Mouse (Mus musculus) ovary, adult 18-20 months (tissue): ENCODE data around the gene Acox2.

Experiments
- DNase-seq: peaks from one replicate; pipeline ENCODE4 v3.0.0; 2022; ENCODE audit warnings: low spot score, mixed read lengths

Gene Acox2

DNA sequence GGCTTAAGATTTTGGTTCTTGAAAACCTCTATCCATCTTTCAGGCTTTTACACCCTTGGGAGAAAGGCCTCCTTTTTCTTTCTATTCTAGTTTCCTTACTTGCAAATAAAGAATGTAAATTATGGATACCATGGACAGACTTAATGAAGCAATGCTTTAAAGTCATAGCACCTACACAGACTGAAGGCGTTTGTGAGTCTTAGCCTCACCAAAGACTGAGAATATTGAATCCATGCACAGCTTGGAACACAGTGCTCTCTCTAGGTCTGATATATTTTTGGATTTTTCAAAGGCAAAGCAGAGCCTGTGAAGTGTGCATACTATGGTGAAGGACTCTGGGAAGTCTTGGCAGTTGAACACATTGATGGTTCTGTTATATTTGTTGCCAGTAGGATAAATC is 9.9 kb downstream of the Acox2 start:
- DNase-seq: no peak

DNA sequence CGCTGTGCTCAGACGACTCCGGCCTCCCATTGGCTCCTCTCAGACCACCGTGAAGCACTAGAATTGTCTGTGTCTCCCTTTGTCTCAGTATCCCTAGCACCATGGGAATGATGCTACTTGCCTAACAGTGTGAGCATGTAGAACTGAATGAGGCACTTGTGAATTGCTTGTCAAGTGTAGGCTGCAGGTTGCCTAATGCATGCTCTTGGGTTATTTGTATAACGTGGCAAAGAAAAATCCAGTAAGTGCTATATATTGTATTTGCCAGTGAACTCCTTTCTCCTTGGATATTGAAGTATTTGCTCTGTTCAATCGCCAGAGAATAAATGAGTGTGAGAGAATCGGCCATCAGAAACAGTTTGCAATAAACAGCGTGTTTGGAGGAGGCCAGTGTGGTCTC is 12.3 kb downstream of the Acox2 start:
- DNase-seq: no peak

DNA sequence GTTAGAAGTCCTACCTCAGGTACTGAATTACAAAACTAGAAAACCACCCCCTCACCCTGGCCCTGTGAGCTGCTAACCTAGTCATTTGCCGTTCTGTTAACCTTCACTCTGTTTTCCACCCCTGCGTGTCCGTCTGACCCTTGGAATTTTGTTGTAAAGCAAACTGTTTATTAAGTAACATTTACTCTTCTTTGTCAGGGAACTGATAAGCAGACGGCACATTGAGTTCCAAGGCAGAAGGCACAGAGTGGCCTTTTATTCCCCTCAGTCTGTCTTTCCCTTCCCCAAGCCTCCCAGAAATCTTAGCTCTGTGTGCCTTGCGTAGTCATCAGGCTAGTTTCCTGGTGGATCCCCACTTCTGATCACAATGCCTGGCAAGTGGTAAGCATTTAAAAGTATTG is 14.9 kb downstream of the Acox2 start:
- DNase-seq: no peak

DNA sequence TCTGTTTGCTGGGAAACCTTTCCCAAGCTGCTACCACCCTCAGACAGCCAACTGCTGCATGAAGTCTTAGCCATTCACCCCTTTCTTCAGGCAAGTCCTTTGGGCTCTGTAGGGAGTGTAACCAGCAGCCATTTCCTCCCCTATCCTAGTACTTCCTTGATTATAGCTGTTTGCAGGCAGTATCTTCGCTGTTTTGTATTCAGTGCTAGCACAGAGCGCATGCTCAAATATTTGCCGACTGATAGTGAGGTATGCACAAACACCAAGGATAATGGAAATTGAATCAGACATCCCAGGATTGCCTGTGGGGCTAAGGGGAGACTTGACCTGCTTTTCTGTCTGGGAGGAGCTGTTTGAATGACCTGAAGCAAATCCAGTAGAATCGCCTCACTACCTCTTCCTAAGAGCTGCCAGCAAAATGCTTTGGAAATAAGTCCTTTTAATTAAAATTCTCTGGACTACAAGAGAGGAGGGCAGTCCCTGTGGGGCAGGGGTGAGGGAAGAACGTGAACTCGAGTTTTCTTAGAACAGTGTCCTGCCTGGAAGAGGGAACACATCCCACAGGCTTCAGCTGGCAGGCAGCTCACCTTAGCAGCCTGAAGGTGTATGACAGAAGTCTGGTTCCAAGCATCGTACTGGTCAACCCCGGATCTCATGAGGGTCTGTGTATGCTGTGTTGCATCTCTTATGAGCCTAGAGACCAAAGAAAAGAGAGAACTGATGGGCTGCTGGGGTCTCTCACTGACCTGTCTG is 15.8 kb downstream of the Acox2 start:
- no peak for DNase-seq

DNA sequence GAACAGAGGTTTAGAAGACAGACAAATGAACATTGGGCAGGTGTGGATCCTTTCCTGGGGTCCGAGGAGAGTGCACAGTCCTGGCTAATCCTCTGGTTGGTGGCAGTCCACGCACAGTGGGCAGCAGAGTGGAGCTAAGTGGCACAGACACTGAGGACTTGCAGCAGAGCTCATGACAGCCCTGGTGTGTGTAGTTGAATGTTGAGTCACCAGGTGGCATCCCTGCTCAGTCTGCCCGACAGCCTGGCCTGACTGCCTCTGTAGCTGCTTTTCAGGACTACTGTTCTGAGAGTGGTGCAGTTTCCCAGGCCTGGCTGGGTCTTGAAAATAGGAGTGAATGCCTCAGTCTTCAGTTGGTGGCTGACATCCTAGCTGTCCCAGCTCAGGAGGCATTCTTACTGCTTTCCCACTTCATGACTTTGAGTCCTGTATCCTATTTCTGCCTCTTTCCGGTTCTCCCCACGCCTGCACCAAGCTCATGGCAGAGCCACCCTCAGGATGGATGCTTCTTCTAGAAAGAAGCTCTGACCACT is 16.7 kb downstream of the Acox2 start:
- no peak for DNase-seq

DNA sequence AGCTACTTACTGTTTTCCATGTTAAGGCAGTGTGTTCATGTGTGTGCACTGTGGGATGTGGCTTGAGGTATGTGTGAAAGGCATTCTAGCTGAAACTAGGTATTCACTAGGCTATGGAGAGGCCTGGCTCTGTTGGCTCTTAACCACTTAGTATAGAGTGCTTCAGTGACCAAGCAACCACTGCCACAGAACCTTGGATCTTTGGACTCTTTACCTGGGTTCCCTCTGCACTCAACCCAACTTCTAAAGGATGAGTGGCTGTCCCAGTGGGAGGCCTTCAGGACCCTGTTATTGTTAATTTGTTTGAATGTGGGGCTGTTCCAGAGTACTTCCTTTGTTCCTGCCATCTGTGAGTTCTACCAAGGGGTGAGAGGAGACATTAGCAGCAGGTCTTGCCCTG is 17.3 kb downstream of the Acox2 start:
- DNase-seq: no peak

DNA sequence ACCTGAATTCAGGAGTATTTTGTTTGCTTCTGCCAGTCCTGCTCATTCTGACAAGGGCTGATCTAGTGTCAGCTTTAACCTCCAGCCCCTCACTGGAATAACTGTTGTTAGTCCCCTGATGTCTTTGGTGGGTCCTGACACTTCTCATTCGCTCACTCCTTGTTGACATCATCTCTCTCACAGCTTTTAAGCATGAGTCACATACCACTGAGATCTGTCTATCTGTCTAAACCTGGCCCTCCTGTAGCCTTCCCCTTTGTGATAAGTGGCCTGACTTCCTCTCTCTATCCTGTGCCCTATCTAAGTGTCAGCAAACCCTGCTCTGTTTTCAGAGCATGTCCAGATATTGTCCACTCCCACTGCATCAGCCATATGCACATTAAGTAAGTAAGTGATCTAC is 25.9 kb downstream of the Acox2 start:
- no peak for DNase-seq

DNA sequence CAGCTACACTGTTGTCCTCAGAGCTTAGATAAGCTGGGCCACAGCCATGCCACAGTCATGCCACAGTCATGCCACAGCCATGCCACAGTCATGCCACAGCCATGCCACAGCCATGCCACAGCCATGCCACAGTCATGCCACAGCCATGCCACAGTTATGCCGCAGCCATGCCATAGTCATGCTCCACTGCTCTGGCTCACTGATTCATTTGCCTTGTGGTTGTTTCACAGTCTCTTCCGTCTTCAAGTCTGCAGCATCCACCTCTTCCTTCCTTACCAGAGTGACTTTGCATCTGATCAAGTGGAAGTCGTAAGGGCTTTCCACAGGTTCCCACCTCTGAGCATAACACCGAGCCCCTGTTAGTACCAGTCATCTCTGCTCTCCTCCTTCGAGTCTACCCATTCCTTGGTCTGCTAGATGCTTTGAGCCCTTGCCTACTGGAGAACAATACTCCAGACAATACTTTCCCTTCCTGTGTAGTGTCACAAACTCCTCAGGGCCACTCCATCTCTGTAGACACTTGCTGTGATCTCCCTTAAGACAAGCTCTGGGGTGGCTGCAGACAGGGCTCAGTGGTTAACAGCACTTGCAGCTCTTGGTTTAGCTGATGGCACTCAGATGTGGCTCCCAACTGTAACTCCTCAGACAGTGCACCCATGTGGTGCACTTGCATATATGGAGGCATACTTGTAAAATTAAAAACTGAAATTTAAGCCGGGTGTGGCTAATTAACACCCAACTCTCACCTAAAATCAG is 26.8 kb downstream of the Acox2 start:
- DNase-seq: no peak

DNA sequence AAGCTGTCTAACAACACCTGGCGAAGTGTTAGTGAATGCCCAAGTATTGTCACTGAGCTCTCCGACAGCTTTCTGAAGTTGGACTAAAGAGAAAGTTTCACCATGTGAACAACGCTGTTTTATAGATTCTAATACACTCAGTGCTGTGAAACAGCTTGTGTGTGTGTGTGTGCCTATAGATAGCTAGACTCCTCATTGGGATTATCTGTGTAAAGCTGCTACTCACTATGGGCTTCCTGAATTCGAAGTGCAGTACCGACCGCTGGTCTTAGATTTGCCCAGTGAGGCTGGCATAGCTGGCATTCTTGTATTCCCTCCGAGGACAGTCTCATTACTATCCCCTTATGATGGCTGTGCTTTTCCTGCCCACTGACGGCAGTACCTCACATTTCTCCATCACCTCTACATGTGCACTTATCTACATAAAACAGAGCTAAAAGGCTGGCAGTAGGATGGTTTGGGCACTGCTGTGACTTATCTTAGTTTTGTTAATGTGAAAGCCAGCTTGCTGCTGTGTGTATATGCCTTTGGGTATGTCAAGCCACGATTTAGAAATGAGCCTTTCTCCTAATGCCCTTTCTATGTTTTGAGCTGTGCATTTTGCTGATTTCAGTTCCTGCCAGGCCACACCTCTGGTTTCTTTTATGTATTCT is 29.7 kb downstream of the Acox2 start:
- no peak for DNase-seq

DNA sequence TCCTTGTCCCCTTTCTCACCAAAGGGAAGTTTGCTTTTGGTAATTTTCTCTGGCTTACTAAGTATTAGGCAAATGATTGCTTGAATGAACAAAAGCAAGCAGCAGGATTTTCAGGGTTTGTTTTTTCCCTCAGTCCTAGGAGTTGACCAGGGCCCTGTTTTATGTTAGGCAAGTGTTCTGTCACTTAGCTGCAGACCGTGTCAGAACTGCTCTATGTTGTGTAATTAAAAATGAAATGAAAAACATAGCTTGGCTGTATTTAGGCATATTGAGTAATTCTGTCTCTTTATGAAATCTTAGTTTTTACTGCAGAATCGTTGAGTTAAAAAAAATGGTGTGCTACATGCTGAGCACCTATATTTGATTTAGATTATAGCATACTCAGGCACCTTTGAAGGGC is 34.3 kb downstream of the Acox2 start:
- no peak for DNase-seq

DNA sequence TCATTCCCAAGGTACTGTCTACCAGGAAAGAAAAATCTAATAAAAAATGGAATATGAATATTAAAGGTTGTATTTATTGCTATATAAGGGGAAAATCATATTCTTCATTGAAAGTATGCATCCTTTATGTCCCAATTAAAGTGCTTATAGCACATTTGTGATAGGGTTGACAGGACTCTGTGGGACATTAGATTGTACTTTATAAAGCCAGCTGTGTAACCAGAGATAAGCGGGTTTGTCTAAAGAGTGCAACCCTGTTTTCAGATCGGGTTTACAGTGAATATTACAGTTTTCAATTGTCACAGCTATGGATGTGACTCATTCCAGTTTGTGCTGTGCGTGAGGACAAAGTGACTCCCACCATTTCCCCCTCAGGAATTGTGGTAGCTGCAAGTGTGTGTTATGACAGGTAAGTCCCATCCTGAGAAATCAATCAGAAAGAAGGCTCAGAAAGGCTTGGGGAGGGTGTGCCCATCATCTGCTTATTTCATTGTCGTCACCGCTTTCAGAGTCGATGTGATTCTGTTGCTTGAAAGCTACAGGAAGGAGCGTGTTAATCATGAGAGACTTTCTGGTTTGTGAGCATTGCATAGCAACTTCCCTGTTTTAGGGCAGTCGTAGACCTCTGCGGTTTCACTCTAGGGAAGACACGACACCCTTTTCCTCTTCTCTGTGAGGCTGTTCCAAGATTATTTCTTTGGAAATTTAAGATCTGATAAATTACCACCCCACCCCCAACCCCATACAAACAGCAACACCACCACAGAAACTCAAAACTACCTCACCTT is 35.5 kb downstream of the Acox2 start:
- no peak for DNase-seq

DNA sequence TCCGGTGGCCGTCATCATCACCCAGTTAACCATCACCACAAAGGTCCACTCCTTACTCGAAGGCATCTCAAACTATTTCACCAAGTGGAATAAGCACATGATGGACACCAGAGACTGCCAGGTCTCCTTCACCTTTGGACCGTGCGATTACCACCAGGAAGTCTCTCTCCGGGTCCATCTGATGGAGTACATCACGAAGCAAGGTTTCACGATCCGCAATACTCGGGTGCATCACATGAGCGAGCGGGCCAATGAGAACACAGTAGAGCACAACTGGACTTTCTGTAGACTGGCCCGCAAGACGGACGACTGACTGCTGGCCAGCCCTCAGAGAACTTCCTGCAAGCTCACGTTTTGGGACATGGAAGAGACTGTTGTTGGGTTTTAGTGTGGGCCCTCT is 36.6 kb downstream of the Acox2 start:
- DNase-seq: no peak

DNA sequence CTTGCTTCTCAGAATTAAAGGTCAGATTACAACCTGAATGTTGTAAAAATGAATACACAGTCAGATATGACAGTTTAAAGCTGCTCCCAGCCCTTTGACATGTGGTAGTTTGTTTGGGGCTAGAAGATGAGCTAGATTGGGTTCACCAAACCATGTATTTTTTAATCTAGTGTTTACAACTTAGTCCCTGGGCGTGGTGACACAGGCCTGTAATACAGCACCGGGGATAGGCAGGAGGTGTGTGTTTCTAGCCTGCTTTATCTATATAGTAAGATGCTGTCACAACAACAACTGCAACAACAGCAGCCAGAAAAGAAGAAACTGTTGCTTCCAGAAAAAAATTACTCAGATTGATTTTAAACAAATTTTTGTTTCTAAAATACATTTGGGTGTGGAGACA is 38.2 kb downstream of the Acox2 start:
- no peak for DNase-seq

DNA sequence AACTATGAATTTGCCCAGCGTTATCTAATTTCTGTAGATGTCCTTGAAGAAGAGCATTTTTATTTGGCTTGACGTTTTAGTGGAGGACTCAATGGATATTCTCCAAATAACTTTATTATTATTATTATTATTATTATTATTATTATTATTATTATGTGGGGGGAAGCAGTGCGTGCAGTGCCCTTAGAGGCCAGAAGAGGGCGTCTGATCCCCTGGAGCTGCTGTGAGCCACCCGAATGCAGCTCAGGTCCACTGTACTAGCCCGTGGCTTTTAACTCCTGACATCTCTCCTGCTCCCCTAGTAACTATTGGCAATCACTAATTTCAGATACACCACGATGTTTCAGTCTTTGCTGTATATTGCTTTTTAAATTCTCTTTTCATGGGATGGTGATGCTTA is 38.8 kb downstream of the Acox2 start:
- DNase-seq: no peak

DNA sequence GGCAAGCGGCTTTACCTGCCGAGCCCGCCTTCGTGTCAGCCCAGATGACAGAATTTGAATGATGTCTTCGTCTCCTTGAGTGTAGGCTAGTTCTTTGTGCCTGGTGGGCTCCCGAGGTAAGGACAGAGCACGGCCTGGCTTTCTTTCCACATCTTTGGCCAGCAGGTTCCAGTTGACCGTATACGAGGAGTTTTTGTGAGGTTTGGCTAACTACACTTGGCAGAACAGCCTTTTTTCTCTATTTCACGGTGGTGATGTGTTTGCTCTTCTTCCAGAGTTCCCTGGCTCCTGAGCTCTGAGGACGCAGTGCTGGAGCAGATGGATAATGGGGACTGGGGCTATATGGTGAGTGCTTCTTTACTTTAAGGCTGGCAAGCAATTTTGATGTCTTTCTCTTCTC is 39.3 kb downstream of the Acox2 start:
- no peak for DNase-seq

DNA sequence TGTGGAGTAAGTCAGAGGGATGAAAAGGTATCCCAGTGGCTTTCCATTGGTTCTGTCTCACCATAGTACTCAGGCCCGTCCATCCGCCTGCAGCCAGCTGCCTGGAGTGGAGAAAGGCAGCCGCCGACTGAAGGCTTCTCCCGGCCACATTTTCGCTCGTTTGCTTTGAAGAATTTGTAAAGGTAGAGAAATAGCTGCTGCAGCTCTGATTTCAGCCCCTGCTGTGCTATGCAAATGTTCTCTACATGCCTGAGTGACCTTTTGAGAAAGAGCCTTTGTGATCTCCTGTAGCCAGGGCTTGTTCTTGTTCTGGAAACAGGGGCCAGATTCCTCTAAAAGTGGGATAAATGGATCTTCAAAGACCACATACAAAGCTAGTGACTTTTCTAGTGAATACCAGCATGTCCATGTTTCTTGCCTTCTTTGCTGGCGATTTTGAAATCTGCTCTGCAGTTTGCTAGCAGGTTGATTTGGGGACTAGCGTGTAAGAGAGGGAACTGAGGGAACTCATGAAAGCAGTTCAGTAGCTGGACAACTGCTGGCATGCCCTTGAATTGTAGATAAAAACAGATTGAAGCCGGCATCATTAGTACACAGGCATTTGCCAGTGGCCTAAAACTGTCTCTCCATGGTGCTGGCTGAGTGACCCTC is 40.3 kb downstream of the Acox2 start:
- DNase-seq: no peak

DNA sequence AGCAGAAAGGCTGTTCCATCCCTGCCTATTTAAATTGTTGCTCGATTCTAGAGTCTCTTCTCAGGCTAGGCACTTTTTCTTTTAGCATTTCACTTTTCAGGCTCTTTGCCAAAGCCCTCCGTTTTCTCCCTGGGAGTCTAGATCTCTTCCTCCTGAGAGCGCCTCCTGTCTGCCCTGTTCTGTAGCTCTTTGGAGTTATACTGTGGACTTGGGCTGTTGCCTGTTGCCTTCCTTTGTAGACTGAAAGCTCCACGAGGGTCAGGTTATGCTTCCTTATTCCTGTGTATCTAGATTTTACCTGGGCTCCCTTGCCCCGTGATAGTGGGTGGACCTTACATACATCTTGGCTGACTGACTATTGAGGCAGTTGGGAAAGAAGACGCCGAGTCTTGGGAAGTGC is 40.9 kb downstream of the Acox2 start:
- DNase-seq: no peak

DNA sequence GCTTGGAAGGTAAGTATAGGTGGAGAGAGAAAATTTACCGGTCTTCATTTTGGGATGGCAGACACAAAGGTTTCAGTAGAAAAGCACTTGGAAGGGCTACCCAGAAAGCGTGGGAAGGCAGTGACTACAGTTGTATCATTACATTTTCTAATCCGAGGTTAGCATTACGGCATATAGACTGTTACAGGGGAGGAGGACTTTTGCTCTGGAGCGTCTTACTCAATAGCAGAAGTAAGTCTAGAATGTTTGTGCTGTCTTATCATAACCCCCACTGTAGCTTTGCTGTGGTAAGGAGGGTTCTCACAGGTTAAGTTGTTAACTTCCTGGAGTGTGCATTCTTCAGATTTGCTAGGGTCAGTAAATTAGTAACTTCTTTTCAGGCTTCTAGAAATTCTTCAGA is 43.1 kb downstream of the Acox2 start:
- DNase-seq: no peak

DNA sequence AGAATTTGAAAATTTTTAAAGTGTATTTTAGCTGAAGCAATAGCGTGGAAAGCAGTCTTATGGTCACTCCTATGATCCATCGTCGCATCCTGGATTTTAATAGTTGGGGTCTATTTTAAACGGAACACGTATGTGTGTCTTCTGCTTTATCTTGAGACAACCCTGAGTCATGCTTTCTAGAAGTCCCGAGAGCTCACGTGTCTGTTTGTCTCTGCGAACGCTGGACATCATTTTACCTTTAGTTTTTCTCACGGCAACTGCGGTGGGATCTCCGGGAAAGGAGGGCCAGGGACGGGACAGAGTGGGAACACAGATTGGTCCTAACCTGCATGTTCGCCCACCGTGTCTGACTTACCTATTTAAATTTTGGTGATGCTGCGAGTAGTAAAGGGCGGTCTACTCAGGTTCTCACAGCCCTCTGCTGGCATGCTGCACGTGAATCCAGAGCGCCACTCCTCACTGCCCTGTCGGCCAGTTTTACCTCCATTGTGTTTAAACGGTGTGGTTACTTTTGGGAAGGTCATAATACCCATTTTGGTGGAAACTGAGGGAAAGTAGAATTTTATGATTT is 43.9 kb downstream of the Acox2 start:
- no peak for DNase-seq

DNA sequence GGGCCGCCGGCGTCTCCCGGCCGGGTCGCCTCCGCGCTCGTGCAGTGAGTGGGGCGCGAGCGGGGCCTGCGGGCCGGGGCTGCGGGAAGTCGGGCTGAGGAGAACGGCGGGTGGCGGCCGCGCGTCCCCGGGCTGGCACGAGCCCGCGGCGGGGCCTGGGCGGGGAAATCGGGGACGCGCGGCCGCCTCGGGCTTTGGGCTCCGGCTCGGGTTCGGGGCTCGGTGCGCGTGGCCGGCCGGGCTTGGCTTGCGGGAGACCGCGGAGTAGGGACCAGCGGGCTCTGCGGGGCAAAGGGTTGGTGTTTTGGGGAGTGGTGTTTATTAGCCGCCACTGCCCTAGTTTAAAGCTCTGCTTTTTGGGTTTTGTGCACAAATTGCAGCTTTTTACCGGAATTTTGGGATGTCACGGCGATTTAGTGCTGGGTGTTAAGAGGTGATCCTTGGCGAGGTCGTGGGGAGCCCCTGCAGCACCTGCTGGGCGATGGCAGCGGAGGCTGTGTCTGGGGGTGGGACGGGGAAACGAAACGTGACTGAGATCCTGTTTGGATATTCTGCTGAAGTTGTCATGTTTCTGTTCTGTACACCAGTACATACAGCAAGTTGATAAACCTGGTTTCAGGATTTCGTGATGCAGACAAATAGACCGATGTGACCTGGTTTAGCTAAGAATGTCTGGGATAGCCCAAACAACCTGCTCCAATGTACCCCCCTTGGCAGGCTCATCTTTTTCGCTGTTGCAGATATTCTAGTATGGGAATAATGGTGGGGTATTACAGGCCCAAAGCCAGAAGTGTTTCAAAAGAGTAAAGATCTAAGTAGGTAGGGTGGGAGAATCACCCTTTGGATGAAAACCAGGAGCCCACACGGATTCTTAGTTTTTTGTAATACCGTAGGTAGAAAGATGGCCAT is 44.6 kb downstream of the Acox2 start:
- no peak for DNase-seq
